Mouse (Mus musculus) limb, embryonic 12.5 days (tissue): ENCODE data around the gene Arrb1. TPM values are rescaled to one million over a fixed set of nuclear protein-coding genes. Genes with fewer than 3 reads are reported as not detected.

Source experiments
- ATAC-seq: fragments of 200-750 bp; cut with Nextera tagmentation; 2 replicates; pipeline ENCODE4 v1.8.0; 2017; ENCODE audit warnings: low read depth, moderate TSS enrichment; ENCODE audit not compliant: insufficient number of reproducible peaks, insufficient read depth, low FRiP score, low TSS enrichment
- H3K27ac ChIP-seq: fragments of 300-500 bp; sonication (generic); 2 replicates; pipeline ENCODE4 v1.5.1; 2016; ENCODE audit warnings: mild to moderate bottlenecking, moderate library complexity
- H3K27me3 ChIP-seq: fragments of 300-500 bp; sonication (generic); 2 replicates; pipeline ENCODE4 v1.6.1; 2016; ENCODE audit warnings: mild to moderate bottlenecking, moderate library complexity
- H3K36me3 ChIP-seq: fragments of 300-500 bp; sonication (generic); 2 replicates; pipeline ENCODE4 v1.6.1; 2016; ENCODE audit warnings: mild to moderate bottlenecking, moderate library complexity
- H3K4me1 ChIP-seq: fragments of 300-500 bp; sonication (generic); replicated peaks from 2 replicates; pipeline ENCODE4 v1.6.1; 2016
- H3K4me2 ChIP-seq: fragments of 300-500 bp; sonication (generic); 2 replicates; pipeline ENCODE4 v1.6.1; 2016; ENCODE audit warnings: mild to moderate bottlenecking, moderate library complexity
- H3K4me3 ChIP-seq: fragments of 300-500 bp; sonication (generic); replicated peaks from 2 replicates; pipeline ENCODE4 v1.5.1; 2016; ENCODE audit warnings: mild to moderate bottlenecking
- H3K9ac ChIP-seq: fragments of 300-500 bp; sonication (generic); replicated peaks from 2 replicates; pipeline ENCODE4 v1.6.1; 2016; ENCODE audit warnings: mild to moderate bottlenecking, moderate library complexity
- H3K9me3 ChIP-seq: fragments of 300-500 bp; sonication (generic); 2 replicates; pipeline ENCODE4 v1.6.1; 2016; ENCODE audit warnings: mild to moderate bottlenecking, moderate library complexity
- WGBS: fragments of 180-500 bp; shearing (Covaris S2); methylation state at CpG from one replicate; pipeline ENCODE4 v1.1.7; 2016; 5-methylcytosine and 5-hydroxymethylcytosine counted together
- polyA plus RNA-seq: library from polyadenylated mRNA; unstranded; fragments of >200 nt; fragmentation: Nextera tagmentation; extraction: Ambion mirVana; gene quantifications from 2 replicates; pipeline ENCODE4 v1.2.1, GENCODE M21; 2016

The Arrb1 gene
- polyA plus RNA-seq, 1 experiment from 2014 or later: 8.1 TPM

DNA sequence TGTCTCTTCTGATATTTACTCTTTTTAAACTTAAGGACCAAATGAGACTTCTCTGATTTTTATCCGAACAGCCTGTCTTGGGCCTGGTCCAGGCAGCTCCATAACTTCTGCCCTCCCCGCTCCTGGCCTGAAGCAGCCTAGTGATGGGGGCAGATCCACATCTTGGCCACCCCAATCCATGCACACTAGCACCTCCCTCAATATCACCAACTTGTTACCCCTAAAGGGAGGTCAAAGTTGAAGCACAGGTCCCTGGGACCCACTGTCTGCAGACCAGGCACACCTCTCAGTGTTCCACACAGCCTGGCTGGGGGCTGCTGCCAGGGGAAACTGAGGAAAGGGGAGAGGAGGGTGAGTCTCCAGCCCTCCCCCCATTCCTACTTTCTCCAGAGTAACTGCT is 69.8 kb downstream of the Arrb1 start:
- H3K27me3 ChIP-seq: no peaks in the 10 kb centered on the region
- no peak overlapping the region for H3K4me3 ChIP-seq
- H3K36me3 ChIP-seq: peaks cover 39% of the 10 kb centered on the region; the same call in 1 of the 2 replicates
- no peak for ATAC-seq
- H3K9ac ChIP-seq: no peak overlapping the region
- H3K4me2 ChIP-seq: no peak overlapping the region
- no peaks in the 10 kb centered on the region for H3K9me3 ChIP-seq
- no peaks in the 10 kb centered on the region for H3K4me1 ChIP-seq
- H3K27ac ChIP-seq: no peak overlapping the region
- 85% methylated on average over 2 of the region's 2 CpGs for WGBS

DNA sequence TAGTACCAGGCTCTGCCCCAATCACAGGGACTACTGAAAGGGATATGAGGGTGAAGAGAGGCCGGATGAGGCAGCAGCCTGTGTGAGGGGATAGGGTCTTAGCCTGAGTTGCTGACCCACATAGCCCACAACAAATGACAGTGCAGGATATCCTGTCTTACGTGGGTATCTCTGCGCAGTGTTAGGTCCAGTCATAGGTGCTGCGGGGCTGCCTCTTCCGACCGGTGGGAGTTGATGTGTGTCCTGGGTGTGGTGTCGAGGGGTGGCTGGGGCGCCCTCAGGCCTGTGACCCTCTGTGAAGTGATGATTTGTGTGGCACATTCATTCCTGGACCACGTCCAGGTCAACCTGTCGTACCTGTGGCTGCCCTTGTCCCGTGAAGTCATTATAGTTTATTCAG is 71.0 kb downstream of the Arrb1 start:
- Histone ChIP-seq H3K27ac (no peak overlapping the region), H3K27me3 (no peaks in the 10 kb centered on the region), H3K4me2 (no peak overlapping the region), H3K4me1 (no peaks in the 10 kb centered on the region), H3K9ac (no peak overlapping the region), H3K36me3 (peaks cover 28% of the 10 kb centered on the region; the same call in 1 of the 2 replicates), H3K9me3 (no peaks in the 10 kb centered on the region), H3K4me3 (no peak overlapping the region)
- no peak for ATAC-seq
- WGBS: 90% methylated on average over 11 of the region's 11 CpGs

DNA sequence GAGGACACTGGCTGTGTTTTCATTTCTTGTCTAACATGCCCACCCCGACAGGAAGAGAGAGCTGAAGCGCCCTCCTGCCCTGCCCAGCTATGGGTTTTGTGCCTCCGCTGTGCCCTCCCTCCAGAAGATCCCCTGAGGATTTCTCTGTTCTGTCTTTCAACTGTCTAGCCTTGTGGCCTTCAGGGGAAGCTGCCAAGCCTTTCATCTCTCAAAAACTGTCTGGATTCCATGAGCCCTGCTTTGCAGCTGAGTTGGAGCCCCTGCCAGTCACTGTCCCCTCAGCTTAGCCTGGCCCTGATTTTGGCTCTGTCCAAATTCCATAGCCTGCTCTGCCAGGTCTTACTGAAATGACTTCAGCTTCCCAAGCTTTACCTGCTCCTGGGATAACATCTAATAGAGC is 71.5 kb downstream of the Arrb1 start:
- no peak for ATAC-seq
- Histone ChIP-seq H3K27ac (no peak overlapping the region), H3K27me3 (no peaks in the 10 kb centered on the region), H3K36me3 (peaks cover 23% of the 10 kb centered on the region; the same call in 1 of the 2 replicates), H3K9me3 (no peaks in the 10 kb centered on the region), H3K9ac (no peak overlapping the region), H3K4me1 (no peaks in the 10 kb centered on the region), H3K4me3 (no peak overlapping the region), H3K4me2 (no peak overlapping the region)
- WGBS: 83% methylated on average over 3 of the region's 3 CpGs

DNA sequence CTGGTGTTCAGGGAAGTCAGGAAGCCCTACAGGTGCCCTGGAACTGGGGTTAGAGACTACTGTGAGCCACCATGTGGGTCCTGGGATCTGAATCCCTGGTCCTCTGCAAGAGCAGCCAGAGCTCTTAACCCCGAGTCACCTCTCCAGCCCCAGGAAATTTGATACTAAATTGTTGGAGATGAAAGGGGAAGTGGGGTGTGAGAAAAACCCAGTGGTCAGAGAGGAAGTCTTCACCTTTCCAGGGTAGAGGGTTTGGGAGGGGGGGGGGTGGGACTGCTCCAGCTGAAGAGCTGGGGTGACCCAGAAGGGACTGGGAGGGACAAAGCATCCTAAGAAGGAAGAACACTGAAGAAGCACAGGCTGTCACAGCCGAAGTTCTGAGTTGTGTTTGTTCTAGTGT is 72.4 kb downstream of the Arrb1 start:
- 47% methylated on average over 2 of the region's 2 CpGs for WGBS
- no peak overlapping the region for H3K9ac ChIP-seq
- peaks cover 16% of the 10 kb centered on the region; the same call in 1 of the 2 replicates for H3K36me3 ChIP-seq
- H3K4me2 ChIP-seq: no peak overlapping the region
- H3K9me3 ChIP-seq: no peaks in the 10 kb centered on the region
- H3K27me3 ChIP-seq: no peaks in the 10 kb centered on the region
- no peak overlapping the region for H3K4me3 ChIP-seq
- ATAC-seq: no peak
- H3K4me1 ChIP-seq: no peaks in the 10 kb centered on the region
- no peak overlapping the region for H3K27ac ChIP-seq

DNA sequence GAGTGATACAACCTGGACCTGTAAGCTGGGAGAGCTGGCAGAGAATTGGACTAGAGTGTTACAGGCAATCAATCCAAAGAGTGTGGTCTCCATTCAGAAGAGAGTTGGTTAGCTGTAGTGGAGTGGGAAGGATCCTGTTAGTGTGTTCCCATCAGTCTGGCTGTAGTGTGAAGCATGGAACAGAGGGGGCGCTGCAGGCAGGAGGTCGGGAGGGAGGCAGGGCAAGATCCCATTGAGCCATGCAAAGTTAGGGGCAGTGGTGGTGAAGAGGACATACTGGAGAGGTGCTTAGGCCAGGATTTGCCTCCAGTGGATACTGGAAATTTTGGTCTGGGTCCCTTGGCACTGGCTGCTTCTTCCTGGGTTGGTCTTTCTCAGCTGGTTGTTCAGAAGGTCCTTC is 83.0 kb downstream of the Arrb1 start:
- no peaks in the 10 kb centered on the region for H3K36me3 ChIP-seq
- H3K27ac ChIP-seq: no peak overlapping the region

DNA sequence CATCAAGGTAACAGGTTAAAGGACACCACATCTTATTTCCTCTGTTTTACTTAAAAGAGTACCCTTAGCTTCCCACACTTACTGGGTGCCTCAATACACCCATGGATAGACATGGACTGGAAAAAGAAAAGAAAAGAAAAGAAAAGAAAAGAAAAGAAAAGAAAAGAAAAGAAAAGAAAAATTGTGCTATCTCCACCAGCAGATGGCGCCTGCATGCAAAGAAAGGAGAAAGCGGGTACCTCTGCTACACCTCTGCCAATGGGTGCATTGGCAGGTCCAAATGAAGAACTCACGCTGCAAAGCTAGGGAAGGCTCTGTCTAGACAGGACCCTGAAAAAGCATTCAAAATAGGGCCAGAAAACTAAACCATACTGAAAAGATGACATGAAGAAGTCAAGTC is 83.6 kb downstream of the Arrb1 start:
- no peaks in the 10 kb centered on the region for H3K4me1 ChIP-seq
- peaks cover 35% of the 10 kb centered on the region for H3K27me3 ChIP-seq
- H3K36me3 ChIP-seq: no peaks in the 10 kb centered on the region
- H3K27ac ChIP-seq: no peak overlapping the region
- 11% methylated on average over 3 of the region's 3 CpGs for WGBS
- no peak overlapping the region for H3K4me3 ChIP-seq
- H3K9me3 ChIP-seq: no peaks in the 10 kb centered on the region
- H3K9ac ChIP-seq: no peak overlapping the region
- ATAC-seq: no peak
- no peak overlapping the region for H3K4me2 ChIP-seq

More for the DNA sequence above, 83.0 kb downstream of the Arrb1 start:
- Histone ChIP-seq H3K27me3 (peaks cover 29% of the 10 kb centered on the region), H3K9me3 (no peaks in the 10 kb centered on the region), H3K4me2 (no peak overlapping the region), H3K4me3 (no peak overlapping the region), H3K4me1 (no peaks in the 10 kb centered on the region), H3K9ac (no peak overlapping the region)
- ATAC-seq: no peak
- 60% methylated on average over 2 of the region's 2 CpGs for WGBS

DNA sequence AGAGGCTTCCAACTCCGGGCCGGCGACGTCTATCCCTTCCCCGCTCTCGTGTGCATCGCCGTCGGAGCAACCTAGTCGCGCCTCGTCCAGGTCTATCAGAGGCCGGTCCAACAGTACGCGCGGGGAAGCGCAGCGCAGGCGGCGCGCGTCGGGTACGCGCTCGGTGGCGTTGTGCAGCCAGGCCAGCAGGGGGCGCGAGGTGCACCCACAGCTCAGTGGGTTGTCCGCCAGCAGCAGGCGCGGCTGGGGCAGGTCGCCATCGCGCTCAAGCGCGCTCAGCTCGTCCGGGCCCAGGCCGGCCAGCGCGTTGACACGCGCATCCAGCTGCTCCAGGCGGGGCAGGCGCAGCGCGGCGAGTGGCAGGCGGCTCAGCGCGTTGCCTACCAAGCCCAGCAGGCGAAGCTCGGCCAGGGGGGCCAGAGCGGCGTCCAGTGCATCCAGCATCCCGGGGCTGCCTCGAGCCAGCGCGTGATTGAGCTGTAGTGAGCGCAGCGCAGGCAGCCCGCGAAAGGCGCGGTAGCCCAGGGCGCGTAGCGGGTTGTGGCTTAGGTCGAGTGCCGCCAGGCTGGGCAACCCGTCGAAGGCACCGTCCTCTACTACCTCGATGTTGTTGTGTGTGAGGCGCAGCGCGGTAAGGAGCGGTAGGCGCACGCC is 90.6 kb downstream of the Arrb1 start:
- ATAC-seq: peak; percentile 77
- WGBS: under 1% methylated on average over 79 of the region's 81 CpGs
- Histone ChIP-seq H3K4me1 (peaks cover 17% of the 10 kb centered on the region), H3K9ac (peak overlapping the region; percentile 53; the same call in 1 of the 2 replicates), H3K27me3 (peaks cover 96% of the 10 kb centered on the region), H3K4me2 (peak overlapping the region; percentile 96), H3K36me3 (no peaks in the 10 kb centered on the region), H3K9me3 (no peaks in the 10 kb centered on the region), H3K4me3 (peak overlapping the region; percentile 54), H3K27ac (no peak overlapping the region)

DNA sequence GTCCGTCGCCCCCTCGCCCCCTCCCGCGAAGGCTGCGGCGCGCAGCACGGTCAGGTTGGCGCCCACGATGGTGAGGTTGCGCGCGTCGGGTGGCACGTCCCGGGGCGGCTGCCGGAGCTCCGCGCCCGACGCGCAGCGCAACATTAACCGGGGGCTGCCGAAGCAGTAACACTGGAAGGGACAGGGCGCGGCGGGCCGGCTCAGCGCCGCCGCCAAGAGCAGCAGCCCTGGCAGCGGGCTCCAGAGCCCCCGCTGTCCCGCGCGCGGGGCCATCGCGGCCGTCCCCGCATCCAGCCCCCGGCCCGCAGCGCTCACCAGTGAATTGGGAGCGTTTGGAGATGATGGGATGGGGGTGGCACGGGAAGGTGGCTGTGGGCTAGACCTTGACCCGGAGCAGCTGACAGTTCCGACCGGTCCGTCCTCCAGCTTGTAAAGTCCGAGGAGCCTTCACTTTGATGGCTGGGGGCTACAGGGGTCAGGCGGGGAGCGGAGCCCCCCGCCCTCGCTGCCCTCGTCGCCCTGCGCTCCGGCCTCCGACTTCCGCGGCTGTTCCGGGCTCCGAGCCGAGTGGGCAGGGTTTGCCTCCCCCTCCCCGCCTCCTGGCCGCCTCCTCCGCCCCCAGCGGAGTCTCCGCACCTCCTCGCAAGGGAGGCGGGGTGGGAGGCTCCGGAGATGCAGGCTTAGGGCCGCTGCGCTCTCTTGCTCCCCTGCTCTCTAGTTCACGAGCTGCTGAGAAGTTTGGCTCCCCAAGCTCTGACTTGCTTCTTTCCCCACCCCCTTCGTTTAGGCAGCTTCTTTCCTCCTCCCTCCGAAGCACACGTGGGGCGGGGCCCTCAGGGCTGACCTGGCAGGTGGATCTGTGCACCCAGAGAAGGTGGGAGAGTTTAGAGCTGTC is 91.4 kb downstream of the Arrb1 start, which contains the start of gene Tpbgl:
Gene Tpbgl, minus strand, starts transcription at position 728 of the 895 bp plus-strand sequence.
- Histone ChIP-seq H3K27ac (no peak within 1 kb of the TSS), H3K4me3 (peak within 1 kb of the TSS; percentile 54), H3K36me3 (no peaks in the 10 kb centered on the region), H3K9ac (peak within 1 kb of the TSS; percentile 53), H3K4me1 (peaks cover 17% of the 10 kb centered on the region), H3K9me3 (no peaks in the 10 kb centered on the region), H3K27me3 (peaks cover 96% of the 10 kb centered on the region), H3K4me2 (peak within 1 kb of the TSS; percentile 96)
- WGBS: 1% methylated on average over 83 of the region's 83 CpGs
- no peak for ATAC-seq

DNA sequence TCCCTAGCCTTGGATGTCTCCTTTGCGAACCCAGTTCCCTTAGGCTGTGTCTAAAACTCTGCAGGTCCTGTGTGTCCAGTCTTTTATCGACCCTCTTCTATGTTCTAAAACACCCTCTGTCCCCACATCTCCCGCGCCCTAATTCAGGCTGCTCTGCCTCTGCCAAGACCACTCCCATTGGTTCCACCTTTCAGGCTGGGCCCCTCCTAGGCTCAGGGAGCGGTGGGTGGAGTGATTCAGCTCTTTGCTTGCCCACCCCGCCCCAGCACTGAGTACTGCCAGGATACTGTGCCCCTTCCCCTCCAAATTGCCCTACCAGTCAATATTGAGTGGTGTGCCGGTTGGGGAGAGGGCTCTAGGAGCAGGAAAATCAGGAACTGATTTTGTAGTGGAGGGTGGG is 92.1 kb downstream of the Arrb1 start:
- Histone ChIP-seq H3K27ac (no peak overlapping the region), H3K27me3 (peaks cover 95% of the 10 kb centered on the region), H3K4me3 (peak overlapping the region; percentile 54), H3K9ac (no peak overlapping the region), H3K4me2 (peak overlapping the region; percentile 96), H3K36me3 (no peaks in the 10 kb centered on the region), H3K4me1 (peaks cover 17% of the 10 kb centered on the region), H3K9me3 (no peaks in the 10 kb centered on the region)
- no peak for ATAC-seq
- 5% methylated on average over 7 of the region's 7 CpGs for WGBS

DNA sequence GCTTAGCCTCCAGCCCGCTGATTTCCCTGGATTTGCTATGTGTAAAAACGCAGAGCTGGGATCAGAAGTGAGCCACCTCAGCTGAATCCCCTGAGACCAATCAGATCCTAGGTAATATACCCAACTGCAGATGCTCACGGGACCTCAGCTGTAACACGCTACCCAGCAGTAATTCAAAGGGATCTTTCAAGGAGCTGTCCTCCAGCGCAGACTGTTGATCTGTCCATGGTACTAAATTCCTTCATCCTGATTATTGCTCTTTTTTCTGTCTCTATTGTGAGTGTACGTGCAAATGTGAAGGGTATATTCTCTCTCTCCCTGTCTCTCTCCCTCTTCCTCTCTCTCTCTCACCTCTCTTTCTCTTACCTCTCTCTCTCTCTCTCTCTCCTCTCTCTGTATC is 97.0 kb downstream of the Arrb1 start:
- Histone ChIP-seq H3K27me3 (peaks cover 52% of the 10 kb centered on the region), H3K27ac (no peak overlapping the region), H3K4me3 (no peak overlapping the region), H3K9me3 (no peaks in the 10 kb centered on the region), H3K9ac (no peak overlapping the region), H3K4me1 (no peaks in the 10 kb centered on the region), H3K4me2 (no peak overlapping the region), H3K36me3 (no peaks in the 10 kb centered on the region)
- 15% methylated on average over 6 of the region's 6 CpGs for WGBS
- no peak for ATAC-seq

DNA sequence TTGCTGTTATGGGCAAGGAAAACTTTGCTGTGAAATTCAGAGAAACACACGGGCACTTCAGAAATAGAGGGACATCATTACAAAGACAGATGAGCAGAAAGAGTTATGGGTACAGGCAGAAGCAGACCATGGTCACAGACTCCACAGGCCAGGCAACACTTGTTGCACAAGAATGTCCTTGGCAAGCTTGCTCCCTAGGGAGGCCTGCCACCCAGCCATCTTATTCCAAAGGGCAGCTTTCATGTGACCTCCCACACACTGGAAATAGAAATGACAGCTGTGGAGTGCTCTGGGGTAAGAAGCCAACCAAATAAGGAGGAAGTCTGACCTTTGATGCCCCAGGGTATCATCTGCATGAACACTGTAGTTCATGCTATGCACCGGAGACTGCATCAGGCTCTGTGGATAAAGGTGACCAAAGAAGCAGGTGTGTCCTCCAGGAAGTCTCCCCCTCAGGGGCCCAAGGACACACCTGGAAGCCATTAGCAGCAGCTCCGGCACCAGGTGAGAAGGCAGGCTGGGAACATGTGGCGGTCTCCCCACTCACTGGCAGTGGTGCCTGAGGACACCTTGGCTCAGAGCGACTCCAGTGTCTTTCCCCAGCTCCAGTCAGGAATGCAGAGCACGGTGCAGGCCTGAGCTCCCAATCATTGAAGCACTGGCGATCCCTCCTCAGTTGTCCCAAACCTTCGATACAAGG is 98.8 kb downstream of the Arrb1 start:
- H3K36me3 ChIP-seq: no peaks in the 10 kb centered on the region
- no peak overlapping the region for H3K9ac ChIP-seq
- no peak for ATAC-seq
- H3K4me2 ChIP-seq: no peak overlapping the region
- 59% methylated on average over 8 of the region's 8 CpGs for WGBS
- H3K9me3 ChIP-seq: no peaks in the 10 kb centered on the region
- no peak overlapping the region for H3K27ac ChIP-seq
- H3K4me3 ChIP-seq: no peak overlapping the region
- H3K4me1 ChIP-seq: no peaks in the 10 kb centered on the region
- peaks cover 37% of the 10 kb centered on the region for H3K27me3 ChIP-seq
